Mouse (Mus musculus) mouse trophoblast stem cell (cell line): ENCODE results near the gene Rfwd3.
"Not testable (repeated sequence)": the region's sequence is repeated elsewhere in the genome, so short reads cannot be mapped to it uniquely, and the experiment has no call there.

Experiments
- in situ Hi-C, 2 experiments: fragments of 300-500 bp; cut with MseI, MboI; formaldehyde crosslinking; loops; 2 replicates in 1 of 2; 3 replicates in 1 of 2; pipeline ENCODE4 v1.15.1; 2025

Gene Rfwd3

DNA sequence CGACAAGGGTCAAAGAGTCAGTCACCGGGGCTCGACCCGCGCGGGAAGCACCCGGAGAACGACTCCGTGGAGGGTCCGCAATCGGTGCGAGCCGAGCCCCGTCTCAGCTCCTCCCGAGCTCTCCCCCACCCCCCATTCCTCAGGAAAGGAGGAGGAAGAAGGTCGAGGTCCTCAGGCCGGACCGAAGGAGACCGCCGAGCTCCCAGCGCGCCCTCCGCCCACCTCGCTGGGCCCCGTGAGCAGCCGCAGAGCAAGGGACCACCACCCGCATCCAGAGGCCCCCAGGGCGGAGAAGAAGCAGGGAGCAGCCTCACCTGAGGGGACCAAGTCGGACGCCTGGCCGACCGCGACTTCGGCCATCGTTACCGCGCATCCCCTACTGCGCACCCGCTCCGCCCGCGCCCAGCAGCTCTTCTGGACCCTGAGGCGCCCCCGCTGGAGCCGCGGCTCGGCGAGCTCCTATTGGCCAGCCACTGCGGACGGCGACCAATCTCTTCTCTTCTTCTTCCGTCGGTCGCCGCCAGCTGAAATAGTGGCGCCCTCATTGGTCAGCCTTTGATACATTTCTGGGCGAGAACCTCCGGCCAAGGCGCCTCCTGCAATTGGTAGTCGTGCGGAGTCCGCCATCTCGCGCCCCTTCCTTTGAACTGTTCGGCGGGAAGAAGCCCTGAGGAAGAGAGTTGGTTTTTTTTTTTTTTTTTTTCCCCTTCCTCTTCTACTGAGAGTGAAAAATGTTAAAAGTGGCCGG, at the start of gene Rfwd3:
Rfwd3 (minus strand) TSS at position 402 of the 748 bp plus-strand sequence.
- in situ Hi-C loops: no loop called here

GRCm38 (mm10) chr8:111343225-111343624, 43.2 kb upstream of the Rfwd3 start:
- in situ Hi-C loops: loop anchor here (5.0 kb wide), 1 partner anchor 94 kb away; no protein-coding TSS in a partner anchor

DNA sequence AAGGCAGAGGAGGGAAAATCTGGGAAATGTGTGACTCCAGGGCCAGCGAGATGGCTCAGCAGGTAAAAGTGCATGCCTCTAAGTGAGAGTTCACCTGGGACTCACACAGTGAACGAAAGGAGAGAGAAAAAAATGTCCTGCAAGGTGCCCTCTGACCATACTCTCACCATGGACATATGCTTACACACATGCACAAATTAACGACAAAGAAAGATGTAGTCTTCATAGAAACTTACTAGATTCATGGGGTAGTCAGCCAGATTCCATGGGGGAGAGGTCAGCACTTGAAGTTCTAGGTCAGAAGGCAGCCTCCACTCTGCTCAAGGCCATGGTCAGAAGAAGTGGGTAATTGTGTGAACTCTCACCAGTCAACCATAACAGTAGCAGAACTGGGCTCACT, 40.2 kb upstream of the Rfwd3 start:
- in situ Hi-C loops: loop anchor here (5.0 kb wide), 1 partner anchor 97 kb away; no protein-coding TSS in a partner anchor

- in situ Hi-C loops: no loop called here
Observed at GRCm38 (mm10) chr8:111338370-111339208, 38.6 kb upstream of the Rfwd3 start.

GRCm38 (mm10) chr8:111337890-111338347, 37.9 kb upstream of the Rfwd3 start, which contains the start of gene Mlkl:
Gene Mlkl (minus strand): TSS chr8:111338177.
- in situ Hi-C loops: no loop called here

DNA sequence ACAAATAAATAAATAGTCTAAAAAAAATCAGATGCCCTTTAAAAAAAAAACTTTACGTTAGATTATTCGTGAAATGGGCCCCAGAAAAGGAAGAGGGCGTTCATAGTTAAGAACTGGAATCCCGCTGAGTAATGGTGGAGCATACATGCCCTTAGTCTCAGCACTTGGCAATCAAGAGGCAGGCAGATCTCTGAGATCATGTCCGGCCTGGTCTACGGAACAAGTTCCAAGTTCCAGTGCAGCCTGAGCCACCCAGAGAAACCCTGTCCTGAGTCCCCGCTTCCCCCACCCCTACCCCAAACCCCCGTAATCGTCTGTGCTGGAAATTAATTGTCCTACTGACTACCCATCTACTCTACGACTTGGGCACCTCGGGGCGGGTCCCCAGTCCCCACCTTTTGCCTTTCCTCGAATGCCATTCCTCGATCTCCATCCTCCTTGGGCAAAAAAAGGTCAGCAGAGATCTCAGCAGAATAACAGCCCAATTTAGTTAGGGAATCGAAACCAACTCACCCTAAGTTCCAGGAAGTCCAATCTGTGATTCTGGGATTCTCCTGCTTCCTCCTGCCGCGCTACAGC, 37.4 kb upstream of the Rfwd3 start:
- in situ Hi-C loops: no loop called here

- in situ Hi-C loops: no loop called here
Observed at GRCm38 (mm10) chr8:111336692-111337091, 36.7 kb upstream of the Rfwd3 start.

- in situ Hi-C loops: no loop called here
Observed at GRCm38 (mm10) chr8:111325222-111325790, 25.3 kb upstream of the Rfwd3 start.

GRCm38 (mm10) chr8:111314729-111315128, 14.7 kb upstream of the Rfwd3 start:
- in situ Hi-C loops: no loop called here

- in situ Hi-C loops: not testable (repeated sequence)
Observed at GRCm38 (mm10) chr8:111313961-111314360, 13.9 kb upstream of the Rfwd3 start.

DNA sequence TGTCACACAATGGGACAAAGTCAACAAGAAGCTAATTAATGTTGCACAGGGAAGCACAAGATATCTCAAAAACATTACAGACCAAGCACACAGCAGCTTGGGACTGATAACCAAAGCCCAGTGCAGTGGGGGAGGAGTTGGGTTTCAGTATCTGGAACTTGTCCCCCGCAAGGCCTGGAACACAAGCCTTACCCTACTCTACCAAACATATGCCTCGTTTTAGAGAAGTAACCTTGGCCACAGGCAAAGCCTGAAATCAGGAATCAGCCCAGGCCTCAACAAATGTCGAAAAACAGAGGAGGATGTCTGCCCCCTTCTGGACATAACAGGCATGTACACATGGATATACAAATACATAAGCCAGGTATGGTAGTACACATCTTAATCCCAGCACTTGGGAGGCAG, 12.7 kb upstream of the Rfwd3 start:
- in situ Hi-C loops: no loop called here

DNA sequence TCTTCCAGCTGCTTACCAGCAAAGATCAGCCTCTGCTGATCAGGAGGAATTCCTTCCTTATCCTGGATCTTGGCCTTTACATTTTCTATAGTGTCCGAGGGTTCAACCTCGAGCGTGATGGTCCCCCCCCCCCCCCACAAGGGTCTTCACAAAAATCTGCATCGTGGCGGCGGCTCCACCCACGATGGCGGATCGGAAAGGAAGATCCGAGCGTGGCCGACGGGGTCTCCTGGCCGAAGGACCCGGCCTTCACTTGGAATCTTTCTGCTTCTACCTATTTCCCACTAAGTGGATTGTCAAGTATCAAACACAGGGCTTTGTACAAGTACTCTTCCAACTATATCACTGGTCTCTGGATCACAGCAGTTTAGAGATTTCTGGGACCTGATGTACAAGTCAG, 10.0 kb upstream of the Rfwd3 start:
- in situ Hi-C loops: not testable (repeated sequence)

- in situ Hi-C loops: no loop called here
Observed at GRCm38 (mm10) chr8:111305031-111305730, 5.2 kb upstream of the Rfwd3 start.

DNA sequence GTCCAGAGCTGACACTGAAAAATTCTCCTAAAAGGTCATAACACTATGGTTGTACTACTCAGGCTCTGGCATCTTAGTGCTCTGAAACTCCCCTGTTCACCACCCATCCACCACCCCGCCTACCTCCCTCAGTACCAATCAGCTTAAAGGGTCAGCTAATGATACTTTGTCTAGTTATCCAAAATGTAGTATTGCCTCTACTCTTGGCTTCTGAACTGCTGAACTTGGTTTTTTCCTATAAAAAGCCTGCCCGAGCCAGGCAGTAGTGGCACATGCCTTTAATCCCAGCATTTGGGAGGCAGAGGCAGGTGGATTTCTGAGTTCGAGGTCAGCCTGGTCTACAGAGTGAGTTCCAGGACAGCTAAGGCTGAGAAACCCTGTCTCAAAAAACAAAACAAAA, 4.3 kb upstream of the Rfwd3 start:
- in situ Hi-C loops: no loop called here

- in situ Hi-C loops: not testable (repeated sequence)
Observed at GRCm38 (mm10) chr8:111303076-111303803, 3.2 kb upstream of the Rfwd3 start.

DNA sequence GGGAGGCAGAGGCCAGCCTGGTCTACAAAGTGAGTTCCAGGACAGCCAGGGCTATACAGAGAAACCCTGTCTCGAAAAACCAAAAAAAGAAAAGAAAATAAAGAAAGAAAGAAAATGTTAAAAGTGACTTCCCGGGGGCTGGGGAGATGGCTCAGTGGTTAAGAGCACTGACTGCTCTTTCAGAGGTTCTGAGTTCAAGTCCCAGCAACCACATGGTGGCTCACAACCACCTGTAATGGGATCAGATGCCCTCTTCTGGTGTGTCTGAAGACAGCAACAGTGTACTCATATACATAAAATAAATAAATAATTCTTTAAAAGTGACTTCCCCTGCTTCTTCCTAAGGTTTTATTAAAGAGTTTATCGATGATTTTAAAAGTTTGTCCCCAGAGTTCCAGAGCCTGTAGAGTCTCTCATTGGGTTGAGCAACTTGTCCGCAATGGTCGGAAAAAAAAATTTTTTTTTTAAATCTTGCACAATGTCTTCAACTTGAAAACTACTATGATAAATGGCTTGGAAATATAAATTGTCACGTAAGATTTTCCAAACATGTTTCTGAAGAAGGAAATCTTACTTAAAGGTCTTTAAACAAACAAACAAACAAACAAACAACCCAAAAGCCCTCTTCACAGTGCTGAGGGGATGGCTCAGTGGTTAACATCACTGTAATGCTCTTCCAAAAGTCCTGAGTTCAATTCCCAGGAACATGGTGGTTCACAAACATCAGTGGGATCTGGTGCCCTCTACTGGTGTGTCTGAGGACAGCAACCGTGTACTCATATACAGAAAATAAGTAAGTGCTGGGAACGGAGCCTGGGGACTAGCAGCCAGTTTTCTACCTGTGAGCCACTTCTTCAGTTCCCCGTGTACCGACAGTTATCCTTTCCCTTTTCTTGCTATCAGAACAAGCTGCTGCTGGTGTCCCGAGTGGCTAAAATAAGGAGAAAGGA, 850 bp upstream of the Rfwd3 start:
- in situ Hi-C loops: no loop called here

- in situ Hi-C loops: no loop called here
Observed at GRCm38 (mm10) chr8:111299363-111299820, 630 bp downstream of the Rfwd3 start.

- in situ Hi-C loops: no loop called here
Observed at GRCm38 (mm10) chr8:111298011-111298410, 2.0 kb downstream of the Rfwd3 start.

GRCm38 (mm10) chr8:111291733-111292132, 8.3 kb downstream of the Rfwd3 start:
- in situ Hi-C loops: no loop called here
